Mouse (Mus musculus) G1E (cell line): ENCODE measurements around the gene Mfsd5. TPM values are rescaled to one million over a fixed set of nuclear protein-coding genes. Genes with fewer than 3 reads are reported as not detected.

Source experiments
- ATAC-seq: 2 replicates; pipeline ENCODE4 v1.8.0; 2016; ENCODE audit warnings: mild to moderate bottlenecking; ENCODE audit not compliant: insufficient number of reproducible peaks, poor library complexity, low FRiP score, severe bottlenecking; ENCODE audit errors: extremely low read depth
- DNase-seq: peaks from one replicate; pipeline ENCODE4 v3.0.0; 2012; ENCODE audit warnings: low spot score
- H3K27me3 ChIP-seq: 2 replicates; pipeline ENCODE4 v1.6.1; 2012; ENCODE audit warnings: mild to moderate bottlenecking, low read length, inconsistent platforms; ENCODE audit not compliant: insufficient read depth
- H3K36me3 ChIP-seq: replicated peaks from 2 replicates; pipeline ENCODE3; 2012; ENCODE audit warnings: mild to moderate bottlenecking, inconsistent platforms
- H3K4me1 ChIP-seq: 2 replicates; pipeline ENCODE4 v1.6.1; 2012; ENCODE audit warnings: low read depth, low read length, inconsistent platforms, mixed read lengths; ENCODE audit not compliant: insufficient read depth
- H3K4me3 ChIP-seq: 2 replicates; pipeline ENCODE4 v1.5.1; 2012; ENCODE audit warnings: low read depth, mild to moderate bottlenecking, inconsistent platforms, low read length, moderate library complexity, mixed read lengths
- H3K9me3 ChIP-seq: replicated peaks from 2 replicates; pipeline ENCODE4 v1.6.1; 2012; ENCODE audit warnings: inconsistent platforms
- CTCF ChIP-seq: IDR thresholded peaks from 2 replicates; pipeline ENCODE4 v1.5.1; 2012; ENCODE audit warnings: low read depth, low read length, inconsistent platforms, mixed read lengths
- GATA1 ChIP-seq: IDR thresholded peaks from 2 replicates; pipeline ENCODE4 v1.6.1; 2012; ENCODE audit warnings: borderline replicate concordance, low read length, inconsistent platforms, mixed read lengths
- GATA2 ChIP-seq: IDR thresholded peaks from 2 replicates; pipeline ENCODE4 v1.6.1; 2012; ENCODE audit warnings: low read depth, low read length, inconsistent platforms, borderline replicate concordance
- POLR2AphosphoS5 ChIP-seq: IDR thresholded peaks from 2 replicates; pipeline ENCODE4 v1.6.1; 2012; ENCODE audit warnings: low read depth, low read length, inconsistent platforms; ENCODE audit not compliant: insufficient replicate concordance
- TAL1 ChIP-seq: conservative IDR thresholded peaks from 2 replicates; pipeline ENCODE4 v1.6.1; 2012; ENCODE audit warnings: low read depth, low read length, inconsistent platforms, mixed read lengths
- polyA plus RNA-seq: library from polyadenylated mRNA; stranded (reverse); fragments of >175 nt; gene quantifications from 2 replicates; pipeline ENCODE4 v1.2.3, GENCODE M21; 2012
- total RNA-seq, 2 experiments: library from RNA; stranded (forward) in 1 of 2; stranded (reverse) in 1 of 2; fragments of 200-1000 nt in 1 of 2; fragments of >200 nt in 1 of 2; fragmentation: Nextera tagmentation in 1 of 2; gene quantifications; 2 replicates each; pipeline ENCODE4 v1.2.3; 2014 to 2017

The Mfsd5 gene
- total and polyA plus RNA-seq, 3 experiments, result 25.8 to 66.2 (median 31.1) TPM

- Histone ChIP-seq H3K9me3 (no peaks in the 10 kb centered on the region), H3K4me1 (peaks cover 15% of the 10 kb centered on the region), H3K4me3 (no peak overlapping the region), H3K27me3 (peaks cover 75% of the 10 kb centered on the region), H3K36me3 (no peaks in the 10 kb centered on the region)
- TF ChIP-seq CTCF, result no peak
- TF ChIP-seq GATA2, result no peak
- TF ChIP-seq POLR2AphosphoS5, result no peak
- no peak for TF ChIP-seq TAL1
- no peak for TF ChIP-seq GATA1
- ATAC-seq (no peak), DNase-seq (no peak)
Measured at GRCm38 (mm10) chr15:102262582-102262981, 16.7 kb upstream of the Mfsd5 start.

- no peaks in the 10 kb centered on the region for H3K9me3 ChIP-seq
- peaks cover 73% of the 10 kb centered on the region for H3K27me3 ChIP-seq
- H3K4me3 ChIP-seq, result no peak overlapping the region
- no peak for ATAC-seq
- TF ChIP-seq TAL1 (no peak), GATA1 (no peak), POLR2AphosphoS5 (no peak), GATA2 (no peak), CTCF (no peak)
- no peak for DNase-seq
- peaks cover 10% of the 10 kb centered on the region for H3K4me1 ChIP-seq
- H3K36me3 ChIP-seq, result no peaks in the 10 kb centered on the region
Measured at GRCm38 (mm10) chr15:102263037-102263436, 16.2 kb upstream of the Mfsd5 start.

- Histone ChIP-seq H3K9me3 (no peaks in the 10 kb centered on the region), H3K4me1 (peaks cover 8% of the 10 kb centered on the region), H3K27me3 (peaks cover 65% of the 10 kb centered on the region), H3K36me3 (no peaks in the 10 kb centered on the region), H3K4me3 (no peak overlapping the region)
- TF ChIP-seq GATA2 (no peak), TAL1 (no peak), CTCF (no peak), GATA1 (no peak), POLR2AphosphoS5 (no peak)
- ATAC-seq (no peak), DNase-seq (no peak)
Measured at GRCm38 (mm10) chr15:102265548-102265947, 13.7 kb upstream of the Mfsd5 start.

GRCm38 (mm10) chr15:102270274-102270960, 8.8 kb upstream of the Mfsd5 start, which contains the start of gene Gm9918:
Gm9918 (plus strand) TSS chr15:102270563.
- Histone ChIP-seq H3K4me3 (no peak within 1 kb of the TSS), H3K36me3 (no peaks in the 10 kb centered on the region), H3K27me3 (peaks cover 62% of the 10 kb centered on the region), H3K4me1 (peaks cover 12% of the 10 kb centered on the region), H3K9me3 (no peaks in the 10 kb centered on the region)
- DNase-seq (no peak), ATAC-seq (no peak)
- no peak for TF ChIP-seq GATA1
- no peak for TF ChIP-seq CTCF
- no peak for TF ChIP-seq POLR2AphosphoS5
- no peak for TF ChIP-seq GATA2
- TF ChIP-seq TAL1, result no peak

GRCm38 (mm10) chr15:102271441-102271840, 7.8 kb upstream of the Mfsd5 start:
- DNase-seq, result no peak

GRCm38 (mm10) chr15:102273982-102274716, 5.1 kb upstream of the Mfsd5 start:
- Histone ChIP-seq H3K4me1 (peaks cover 17% of the 10 kb centered on the region), H3K36me3 (no peaks in the 10 kb centered on the region), H3K27me3 (peaks cover 45% of the 10 kb centered on the region), H3K9me3 (no peaks in the 10 kb centered on the region), H3K4me3 (no peak overlapping the region)
- DNase-seq (no peak), ATAC-seq (no peak)
- TF ChIP-seq POLR2AphosphoS5, result no peak
- no peak for TF ChIP-seq TAL1
- TF ChIP-seq CTCF, result no peak
- no peak for TF ChIP-seq GATA2
- no peak for TF ChIP-seq GATA1

More at GRCm38 (mm10) chr15:102271441-102271840, 7.8 kb upstream of the Mfsd5 start:
- peaks cover 12% of the 10 kb centered on the region for H3K4me1 ChIP-seq
- no peaks in the 10 kb centered on the region for H3K36me3 ChIP-seq
- no peaks in the 10 kb centered on the region for H3K9me3 ChIP-seq
- ATAC-seq, result no peak
- H3K4me3 ChIP-seq, result no peak overlapping the region
- H3K27me3 ChIP-seq, result peaks cover 61% of the 10 kb centered on the region
- TF ChIP-seq GATA2 (no peak), TAL1 (no peak), CTCF (no peak)
